Mouse (Mus musculus): ENCODE measurements at regions not wholly inside any gene's neighbourhood (a gene's known extent, or its start where the extent isn't known, plus 50 kb on each side); places are given as distances from the start of the nearest gene placed in this dataset.

DNA sequence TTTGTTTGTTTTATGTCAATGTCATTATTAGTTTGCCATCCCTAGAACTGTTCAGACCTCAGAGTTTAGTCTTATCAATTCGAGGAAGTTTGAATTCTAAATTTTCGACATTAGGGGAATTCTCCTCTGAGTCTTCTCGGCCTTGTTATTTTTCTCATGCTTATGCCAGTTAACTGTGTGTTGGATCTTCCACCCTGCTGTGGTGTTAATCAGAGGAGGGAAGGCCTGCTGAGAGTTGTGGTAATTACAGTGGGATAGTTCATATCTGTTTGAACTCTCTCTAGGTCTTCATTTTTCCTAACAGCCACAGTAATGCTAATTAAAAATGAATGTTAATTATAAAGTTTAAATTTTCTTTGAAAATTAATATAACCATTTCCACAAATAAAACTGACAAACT, 88.9 kb upstream of the Cdh9 start:
- Histone ChIP-seq H3K79me2 (replicated peaks; ENCODE audit: control insufficient read depth, extremely low read depth, insufficient read depth, poor library complexity, severe bottlenecking) (no peaks in the 10 kb centered on the region), H3K4me2 (ENCODE audit: insufficient read depth, low read depth, poor library complexity, severe bottlenecking) (no peak overlapping the region), H3K27ac (ENCODE audit: insufficient read depth, low read depth) (no peak overlapping the region), H3K9me3 (replicated peaks; ENCODE audit: low read length) (peaks cover 17% of the 10 kb centered on the region), H3K9ac (ENCODE audit: insufficient read depth, low read depth) (no peak overlapping the region), H3K4me3 (replicated peaks in 1 of 3; ENCODE audit: low read depth in 2 of 3, low read length in 2 of 3, poor library complexity in 1 of 3) (no peak overlapping the region), H3K36me3 (replicated peaks in 1 of 2; ENCODE audit: control insufficient read depth in 1 of 2, insufficient read depth in 1 of 2, low read length in 1 of 2) (no peaks in the 10 kb centered on the region), H3K27me3 (replicated peaks) (no peaks in the 10 kb centered on the region), H3K4me1 (ENCODE audit: control insufficient read depth in 1 of 2, insufficient read depth in 2 of 2) (no peaks in the 10 kb centered on the region)
- dilution Hi-C loops (cut with MboI; ENCODE audit: extremely low pct_ligation_motif_present, extremely low pct_unique_long_range_greater_than_20kb, low sequenced_read_pairs) = no loop called here
- no peak for DNase-seq (ENCODE audit: extremely low read depth)
- TF ChIP-seq JUN (IDR thresholded peaks at IDR 0.05; ENCODE audit: insufficient read depth, low read depth, low read length) = no peak
- TF ChIP-seq GABPA (IDR thresholded peaks at IDR 0.05; ENCODE audit: insufficient replicate concordance, low read depth, low read length) = no peak
- TF ChIP-seq BHLHE40 (IDR thresholded peaks at IDR 0.05; ENCODE audit: low read depth, low read length) = no peak
- no peak for TF ChIP-seq MXI1 (IDR thresholded peaks at IDR 0.05; ENCODE audit: low read depth, low read length)
- TF ChIP-seq USF2 (conservative IDR thresholded peaks at IDR 0.05; ENCODE audit: low read depth, low read length) = no peak
- TF ChIP-seq RCOR1 (conservative IDR thresholded peaks at IDR 0.05; ENCODE audit: low read depth, low read length) = no peak
- no peak for TF ChIP-seq MYC (IDR thresholded peaks at IDR 0.05; ENCODE audit: low read depth, low read length)
- no peak for TF ChIP-seq CHD1 (IDR thresholded peaks at IDR 0.05; ENCODE audit: low read depth, low read length)
- no peak for TF ChIP-seq SIN3A (IDR thresholded peaks at IDR 0.05; ENCODE audit: low read length)
- TF ChIP-seq ZMIZ1 (IDR thresholded peaks at IDR 0.05; ENCODE audit: low read depth, low read length) = no peak
- TF ChIP-seq ELF1 (IDR thresholded peaks at IDR 0.05; ENCODE audit: low read depth, low read length) = no peak
- no peak for TF ChIP-seq NELFE (IDR thresholded peaks at IDR 0.05; ENCODE audit: low read depth, low read length)
- no peak for TF ChIP-seq ETS1 (conservative IDR thresholded peaks at IDR 0.05; ENCODE audit: low read depth, low read length)
- TF ChIP-seq TCF12 (IDR thresholded peaks at IDR 0.05; ENCODE audit: low read depth, low read length) = no peak
- TF ChIP-seq NRF1 (IDR thresholded peaks at IDR 0.05; ENCODE audit: low read depth, low read length) = no peak
- TF ChIP-seq JUND (conservative IDR thresholded peaks at IDR 0.05; ENCODE audit: low read depth, low read length) = no peak
- TF ChIP-seq PAX5 (IDR thresholded peaks at IDR 0.05; ENCODE audit: low read length) = no peak
- no peak for TF ChIP-seq ZKSCAN1 (IDR thresholded peaks at IDR 0.05; ENCODE audit: borderline replicate concordance, low read depth, low read length)
- TF ChIP-seq MAZ (IDR thresholded peaks at IDR 0.05; ENCODE audit: low read depth, low read length) = no peak
- TF ChIP-seq TBP (conservative IDR thresholded peaks at IDR 0.05; ENCODE audit: low read depth, low read length) = no peak
- in situ Hi-C loops (cut with MboI; ENCODE audit: low pct_ligation_motif_present, low pct_unique_long_range_greater_than_20kb, low sequenced_read_pairs) = no loop called here

DNA sequence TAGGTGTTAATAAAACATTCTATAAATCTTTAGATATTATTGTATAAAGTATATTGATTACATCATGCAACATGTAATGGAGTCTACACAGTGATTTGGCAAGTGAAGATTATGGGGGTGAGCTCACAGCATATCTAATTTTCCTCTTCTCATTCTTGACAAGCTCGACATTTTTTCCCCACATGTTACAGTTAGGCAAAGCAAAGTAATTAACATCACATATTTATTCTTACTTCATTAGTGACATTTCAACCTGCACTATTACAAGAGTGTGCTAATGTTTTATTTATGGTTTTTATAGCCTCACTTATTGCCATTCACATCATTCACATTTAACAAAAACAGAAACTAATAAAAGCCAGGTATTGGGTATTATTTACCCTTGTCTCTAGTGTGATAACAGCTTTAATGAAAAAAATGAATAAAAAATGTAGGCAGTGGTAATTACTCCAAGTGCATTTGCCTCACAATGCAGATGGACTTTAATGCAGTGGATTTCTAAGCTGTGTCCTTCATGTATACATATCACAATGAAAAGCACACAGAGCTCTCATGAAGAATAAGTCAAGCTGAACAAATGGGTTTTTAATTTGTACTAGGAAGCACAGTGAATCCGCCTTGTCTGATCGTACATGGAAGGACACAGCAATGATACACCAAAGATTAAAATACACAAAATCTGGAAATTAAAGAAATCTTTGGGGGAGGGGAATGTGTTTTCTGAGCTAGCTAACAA, 75.5 kb upstream of the Cdh9 start:
- TF ChIP-seq ETS1 (conservative IDR thresholded peaks at IDR 0.05; ENCODE audit: low read depth, low read length) (no peak), TCF12 (IDR thresholded peaks at IDR 0.05; ENCODE audit: low read depth, low read length) (no peak), MYC (IDR thresholded peaks at IDR 0.05; ENCODE audit: low read depth, low read length) (no peak), KAT2A (IDR thresholded peaks at IDR 0.05; ENCODE audit: insufficient replicate concordance, low read length) (no peak), IRF4 (IDR thresholded peaks at IDR 0.05; ENCODE audit: low read depth, low read length) (no peak), NELFE (IDR thresholded peaks at IDR 0.05; ENCODE audit: low read depth, low read length) (no peak), HCFC1 (IDR thresholded peaks at IDR 0.05; ENCODE audit: low read depth, low read length) (no peak), USF2 (conservative IDR thresholded peaks at IDR 0.05; ENCODE audit: low read depth, low read length) (no peak)
- no peaks in the 10 kb centered on the region for H3K36me3 ChIP-seq (replicated peaks in 1 of 2; ENCODE audit: control insufficient read depth in 1 of 2, insufficient read depth in 1 of 2, low read length in 1 of 2)
- H3K9ac ChIP-seq (ENCODE audit: insufficient read depth, low read depth) = no peak overlapping the region
- H3K27ac ChIP-seq (ENCODE audit: insufficient read depth, low read depth) = no peak overlapping the region
- dilution Hi-C loops (cut with MboI; ENCODE audit: extremely low pct_ligation_motif_present, extremely low pct_unique_long_range_greater_than_20kb, low sequenced_read_pairs) = no loop called here
- H3K9me3 ChIP-seq (replicated peaks; ENCODE audit: low read length) = peaks cover 36% of the 10 kb centered on the region
- no peak for DNase-seq (ENCODE audit: extremely low read depth)
- H3K4me1 ChIP-seq (ENCODE audit: control insufficient read depth in 1 of 2, insufficient read depth in 2 of 2) = no peaks in the 10 kb centered on the region
- no peak overlapping the region for H3K4me2 ChIP-seq (ENCODE audit: insufficient read depth, low read depth, poor library complexity, severe bottlenecking)
- in situ Hi-C loops (cut with MboI; ENCODE audit: low pct_ligation_motif_present, low pct_unique_long_range_greater_than_20kb, low sequenced_read_pairs) = no loop called here
- no peaks in the 10 kb centered on the region for H3K79me2 ChIP-seq (replicated peaks; ENCODE audit: control insufficient read depth, extremely low read depth, insufficient read depth, poor library complexity, severe bottlenecking)
- H3K4me3 ChIP-seq (replicated peaks in 1 of 3; ENCODE audit: low read depth in 2 of 3, low read length in 2 of 3, poor library complexity in 1 of 3) = no peak overlapping the region
- no peaks in the 10 kb centered on the region for H3K27me3 ChIP-seq (replicated peaks)

All from CH12.LX (cell line).